Mouse (Mus musculus) kidney, postnatal 0 days (tissue): ENCODE results near the gene Wnt9b. TPM values are rescaled to one million over a fixed set of nuclear protein-coding genes. Genes with fewer than 3 reads are reported as not detected.

ENCODE experiments used
- ATAC-seq: fragments of 200-750 bp; cut with Nextera tagmentation; replicated peaks from 2 replicates; pipeline ENCODE4 v1.8.0; 2017; ENCODE audit warnings: low read depth, moderate number of reproducible peaks, moderate TSS enrichment, moderate library complexity; ENCODE audit not compliant: low FRiP score
- DNase-seq: peaks from one replicate; pipeline ENCODE4 v3.0.0-alpha.2; 2016; ENCODE audit warnings: low spot score
- H3K27ac ChIP-seq: fragments of 300-500 bp; sonication (generic); 2 replicates; pipeline ENCODE4 v1.5.1; 2014; ENCODE audit warnings: mild to moderate bottlenecking
- H3K27me3 ChIP-seq: fragments of 300-500 bp; sonication (generic); 2 replicates; pipeline ENCODE4 v1.6.1; 2014; ENCODE audit warnings: low read length, mixed read lengths; ENCODE audit not compliant: insufficient read depth
- H3K36me3 ChIP-seq: fragments of 300-500 bp; sonication (generic); 2 replicates; pipeline ENCODE4 v1.6.1; 2014; ENCODE audit warnings: low read length, mixed read lengths; ENCODE audit not compliant: insufficient read depth
- H3K4me1 ChIP-seq: fragments of 300-500 bp; sonication (generic); replicated peaks from 2 replicates; pipeline ENCODE4 v1.6.1; 2014; ENCODE audit warnings: antibody characterized with exemption, low read length, mixed read lengths; ENCODE audit not compliant: insufficient read depth
- H3K4me2 ChIP-seq: fragments of 300-500 bp; sonication (generic); 2 replicates; pipeline ENCODE4 v1.6.1; 2014; ENCODE audit warnings: mild to moderate bottlenecking, low read length, moderate library complexity, mixed read lengths
- H3K4me3 ChIP-seq: fragments of 300-500 bp; sonication (generic); replicated peaks from 2 replicates; pipeline ENCODE4 v1.5.1; 2014; ENCODE audit warnings: low read depth, low read length
- H3K9ac ChIP-seq: fragments of 300-500 bp; sonication (generic); 2 replicates; pipeline ENCODE4 v1.6.1; 2014; ENCODE audit warnings: low read depth, low read length
- H3K9me3 ChIP-seq: fragments of 300-500 bp; sonication (generic); replicated peaks from 2 replicates; pipeline ENCODE4 v1.6.1; 2016; ENCODE audit warnings: low read length, inconsistent platforms, mixed read lengths
- CTCF ChIP-seq: IDR thresholded peaks from 2 replicates; pipeline ENCODE4 v1.5.1; 2016; ENCODE audit warnings: antibody characterized with exemption, low read depth, mild to moderate bottlenecking, moderate library complexity
- WGBS: fragments of 180-500 bp; shearing (Covaris S2); extraction: QIAGEN DNeasy Blood & Tissue Kit; methylation state at CpG from one replicate; pipeline ENCODE4 v1.1.7; 2014; 5-methylcytosine and 5-hydroxymethylcytosine counted together
- polyA plus RNA-seq: library from polyadenylated mRNA; unstranded; fragments of >200 nt; fragmentation: Nextera tagmentation; extraction: Ambion mirVana; gene quantifications from 2 replicates; pipeline ENCODE4 v1.2.1, GENCODE M21; 2015

Wnt9b gene
- polyA plus RNA-seq, 1 experiment from 2014 or later = 10.4 TPM

DNA sequence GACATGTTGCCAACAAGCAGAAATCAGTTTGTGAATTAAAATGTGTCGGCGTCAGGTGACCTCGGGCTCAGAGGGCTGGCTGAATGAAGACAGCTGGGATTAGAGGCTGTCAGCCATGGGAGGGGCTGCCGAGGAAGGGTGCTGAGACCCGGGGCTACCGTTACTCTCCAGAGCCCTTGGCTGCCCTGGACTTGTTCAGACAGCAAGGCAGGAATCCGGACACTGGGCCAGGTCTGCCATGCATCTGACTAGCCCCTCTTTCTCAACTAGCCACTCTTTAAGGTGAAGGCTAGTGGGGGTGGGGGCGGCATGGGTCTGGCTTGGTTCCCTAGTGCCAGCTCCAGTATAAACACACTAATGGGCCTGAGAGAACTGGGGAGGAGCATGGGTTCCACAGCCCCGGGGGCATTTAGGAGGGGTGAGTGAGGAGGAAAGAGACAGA lies 27.6 kb downstream of the Wnt9b start:
- peak; percentile 38 for DNase-seq
- no peak overlapping the region for H3K27ac ChIP-seq
- no peak overlapping the region for H3K4me3 ChIP-seq
- H3K4me1 ChIP-seq = peaks cover 5% of the 10 kb centered on the region; the same call in 1 of the 2 replicates
- TF ChIP-seq CTCF = no peak
- no peaks in the 10 kb centered on the region for H3K9me3 ChIP-seq
- ATAC-seq = peak; percentile 49
- WGBS = 17% methylated on average over 9 of the region's 9 CpGs
- no peaks in the 10 kb centered on the region for H3K36me3 ChIP-seq
- H3K27me3 ChIP-seq = no peaks in the 10 kb centered on the region
- H3K4me2 ChIP-seq = peak overlapping the region; percentile 42
- no peak overlapping the region for H3K9ac ChIP-seq

DNA sequence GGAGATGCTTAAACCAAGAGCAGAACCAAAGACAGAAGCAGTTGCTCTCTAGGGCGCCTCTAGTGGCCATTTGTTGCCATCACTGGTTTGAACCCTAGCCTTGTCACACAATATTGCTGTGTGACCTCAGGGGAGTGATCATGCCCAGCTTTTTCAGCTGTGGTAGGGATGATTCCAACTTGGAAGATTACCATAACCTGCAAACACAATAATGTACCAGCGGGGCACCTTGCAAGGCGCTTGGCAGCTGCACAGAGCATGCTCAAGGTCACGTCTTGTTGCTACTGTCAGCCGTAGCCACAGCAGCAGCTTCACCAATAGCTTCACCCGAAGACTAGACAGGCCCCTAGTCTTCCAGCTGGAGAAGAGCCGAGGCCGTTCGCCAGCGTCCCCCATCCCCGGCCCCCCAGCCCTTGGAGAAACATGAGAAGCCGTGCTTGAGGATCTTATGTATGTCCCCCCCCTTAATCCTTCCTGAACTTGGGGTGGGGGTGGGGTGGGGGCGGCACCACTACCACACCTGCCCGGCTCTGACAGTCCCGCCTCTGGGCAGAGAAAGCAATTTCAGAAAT lies 28.1 kb downstream of the Wnt9b start:
- 17% methylated on average over 15 of the region's 15 CpGs for WGBS
- ATAC-seq = no peak
- Histone ChIP-seq H3K27ac (no peak overlapping the region), H3K9me3 (no peaks in the 10 kb centered on the region), H3K36me3 (no peaks in the 10 kb centered on the region), H3K9ac (0 out of 2 replicates have a peak overlapping the region, but pooled peaks have one; percentile 19), H3K4me2 (peak overlapping the region; percentile 42), H3K4me1 (peaks cover 5% of the 10 kb centered on the region; the same call in 1 of the 2 replicates), H3K27me3 (no peaks in the 10 kb centered on the region), H3K4me3 (no peak overlapping the region)
- peak; percentile 57 for DNase-seq
- TF ChIP-seq CTCF = peak; percentile 68

DNA sequence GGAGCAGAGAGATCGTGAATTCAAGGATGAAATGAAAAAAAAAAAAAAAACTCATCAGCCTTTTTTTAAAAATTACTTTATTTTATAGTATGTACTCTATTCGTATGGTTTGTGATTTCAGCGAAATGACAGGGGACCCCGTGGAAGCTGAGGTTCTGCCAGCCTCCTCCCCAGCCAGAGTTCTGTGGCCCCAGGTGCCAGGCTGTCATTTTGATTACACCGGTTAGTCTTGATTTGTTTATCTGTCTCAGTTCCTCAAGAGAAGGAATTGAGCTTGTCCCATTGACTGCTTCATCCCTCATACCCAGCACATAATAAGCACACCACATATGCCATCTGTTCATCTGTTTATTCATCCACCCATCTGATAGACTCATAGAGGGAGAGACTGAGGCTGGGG lies 30.2 kb downstream of the Wnt9b start:
- no peak overlapping the region for H3K9ac ChIP-seq
- H3K4me2 ChIP-seq = no peak overlapping the region
- no peak for DNase-seq
- H3K27me3 ChIP-seq = no peaks in the 10 kb centered on the region
- no peak for ATAC-seq
- H3K9me3 ChIP-seq = no peaks in the 10 kb centered on the region
- H3K27ac ChIP-seq = no peak overlapping the region
- peaks cover 5% of the 10 kb centered on the region; the same call in 1 of the 2 replicates for H3K4me1 ChIP-seq
- WGBS = 90% methylated on average over 5 of the region's 5 CpGs
- H3K36me3 ChIP-seq = no peaks in the 10 kb centered on the region
- no peak for TF ChIP-seq CTCF
- H3K4me3 ChIP-seq = no peak overlapping the region

DNA sequence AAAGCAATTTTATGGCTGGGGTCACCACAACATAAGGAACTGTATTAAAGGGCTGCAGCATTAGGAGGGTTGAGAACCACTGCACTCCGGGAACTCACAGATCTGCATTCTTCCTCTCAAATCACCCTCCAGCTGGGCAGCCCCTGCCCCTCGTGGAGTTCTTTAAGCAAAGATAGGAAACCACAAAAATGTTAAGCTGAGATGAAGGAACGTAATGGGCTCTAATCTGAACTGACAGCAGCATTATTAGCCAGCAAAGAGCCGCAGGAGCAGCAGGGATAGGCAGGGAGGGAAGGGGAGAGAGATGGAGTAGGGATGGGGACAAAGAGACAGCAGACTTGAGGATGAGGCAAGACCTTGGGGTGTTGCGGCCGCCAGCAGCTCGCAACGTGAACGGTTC lies 32.6 kb downstream of the Wnt9b start:
- Histone ChIP-seq H3K9ac (no peak overlapping the region), H3K4me1 (peaks cover 5% of the 10 kb centered on the region; the same call in 1 of the 2 replicates), H3K36me3 (no peaks in the 10 kb centered on the region), H3K4me2 (no peak overlapping the region), H3K9me3 (no peaks in the 10 kb centered on the region), H3K27me3 (no peaks in the 10 kb centered on the region), H3K27ac (no peak overlapping the region), H3K4me3 (no peak overlapping the region)
- TF ChIP-seq CTCF = no peak
- ATAC-seq = no peak
- no peak for DNase-seq
- 61% methylated on average over 9 of the region's 9 CpGs for WGBS

DNA sequence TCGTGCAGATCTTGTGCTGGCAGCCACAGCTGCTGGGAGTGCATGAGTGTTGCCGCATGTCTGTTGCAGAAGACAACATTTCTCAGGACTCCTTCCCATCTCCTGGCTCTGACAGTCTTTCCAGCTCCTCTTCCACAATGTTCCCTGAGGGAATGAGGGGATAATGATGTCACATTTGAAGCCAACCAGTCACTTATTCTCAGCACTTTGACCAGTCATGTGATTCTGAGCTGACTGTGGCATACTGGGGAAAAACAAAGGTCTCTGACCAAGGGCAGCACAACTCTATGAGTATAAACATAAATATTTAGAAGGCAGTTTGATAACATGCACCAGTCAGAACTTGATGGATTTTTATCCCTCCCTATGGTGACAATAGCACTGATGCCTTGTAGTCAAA lies 35.5 kb downstream of the Wnt9b start:
- Histone ChIP-seq H3K36me3 (no peaks in the 10 kb centered on the region), H3K4me3 (no peak overlapping the region), H3K9me3 (no peaks in the 10 kb centered on the region), H3K4me1 (peaks cover 2% of the 10 kb centered on the region; the same call in 1 of the 2 replicates), H3K27me3 (no peaks in the 10 kb centered on the region), H3K4me2 (no peak overlapping the region), H3K9ac (no peak overlapping the region), H3K27ac (no peak overlapping the region)
- 80% methylated on average over 2 of the region's 2 CpGs for WGBS
- no peak for DNase-seq
- no peak for TF ChIP-seq CTCF
- ATAC-seq = no peak

DNA sequence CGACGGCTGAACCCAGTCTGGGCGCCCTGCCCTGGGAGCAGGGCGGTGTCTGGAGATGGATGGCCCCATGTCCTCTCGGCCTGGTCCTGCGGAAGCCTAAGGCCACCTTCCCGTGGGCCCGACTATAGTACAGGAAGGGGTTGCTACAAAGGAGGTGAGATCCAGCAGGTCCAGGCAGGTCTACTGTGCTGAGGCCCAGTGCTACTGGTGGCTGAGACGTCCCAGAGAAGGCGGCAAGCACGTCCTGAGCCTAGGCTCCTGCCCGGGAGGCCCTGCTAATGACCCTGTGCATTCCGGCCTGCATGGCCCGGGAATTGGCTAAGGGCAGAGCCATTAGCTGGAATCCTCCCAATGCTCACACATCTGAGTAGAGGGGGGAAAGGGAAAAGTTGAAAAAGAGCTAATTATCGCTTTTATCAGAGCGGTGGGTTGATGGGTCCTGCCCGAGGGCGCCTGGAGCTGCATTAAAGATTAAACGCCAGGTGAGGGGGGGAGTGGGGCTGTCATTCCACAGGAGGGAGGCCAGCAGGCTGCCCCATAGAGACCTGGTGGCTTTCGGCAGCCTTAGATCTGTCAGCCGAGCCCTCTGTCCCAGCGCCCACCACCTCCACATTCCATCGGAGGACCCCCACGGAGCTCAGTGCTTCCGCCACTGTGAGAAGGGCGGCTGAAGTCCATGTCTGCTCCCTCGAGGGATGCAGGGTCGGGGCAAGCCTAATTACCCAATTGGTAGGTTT lies 37.6 kb downstream of the Wnt9b start:
- DNase-seq = no peak
- no peaks in the 10 kb centered on the region for H3K27me3 ChIP-seq
- H3K9ac ChIP-seq = no peak overlapping the region
- H3K4me1 ChIP-seq = peaks cover 2% of the 10 kb centered on the region; the same call in 1 of the 2 replicates
- no peak overlapping the region for H3K4me3 ChIP-seq
- H3K27ac ChIP-seq = peak overlapping the region; percentile 34; the same call in 1 of the 2 replicates
- H3K36me3 ChIP-seq = no peaks in the 10 kb centered on the region
- peak; percentile 72 for ATAC-seq
- WGBS = 32% methylated on average over 28 of the region's 28 CpGs
- no peaks in the 10 kb centered on the region for H3K9me3 ChIP-seq
- H3K4me2 ChIP-seq = no peak overlapping the region; the same call in 1 of the 2 replicates
- TF ChIP-seq CTCF = no peak
